Mouse (Mus musculus): ENCODE measurements around the gene Cdca4. TPM values are rescaled to one million over a fixed set of nuclear protein-coding genes. Genes with fewer than 3 reads are reported as not detected.
A peak's percentile ranks its signal among the peaks of the same experiment; 100 is the strongest.

The Cdca4 gene
- polyA plus RNA-seq, 1 experiment from 2014 or later: 30.3 TPM

DNA sequence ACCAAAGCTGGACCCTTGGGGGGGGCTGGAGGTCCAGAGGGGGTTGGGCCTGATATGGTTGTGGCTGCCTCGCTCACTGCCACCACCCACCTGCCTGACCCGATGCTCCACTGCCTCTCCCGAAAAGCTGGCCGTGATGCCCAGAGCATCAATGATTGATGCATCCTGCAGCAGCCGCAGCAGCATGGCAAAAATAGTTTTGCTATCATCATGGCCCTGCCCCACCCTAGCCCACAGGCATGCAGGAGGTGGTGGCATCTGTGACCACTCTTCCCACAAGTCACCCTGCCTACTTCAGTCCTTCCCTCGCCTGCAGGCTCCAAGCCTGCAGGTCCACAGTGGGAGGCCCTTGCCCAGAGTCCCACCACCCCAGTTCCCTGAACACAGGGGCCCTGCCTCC, 23.2 kb downstream of the Cdca4 start:
- no peak overlapping the region for H3K27ac ChIP-seq (replicated peaks)
- H3K4me2 ChIP-seq: no peak overlapping the region
- H3K4me1 ChIP-seq: peaks cover 48% of the 10 kb centered on the region
- H3K4me3 ChIP-seq (replicated peaks): no peak overlapping the region
- H3K9me3 ChIP-seq (replicated peaks): no peaks in the 10 kb centered on the region
- no peak overlapping the region for H3K9ac ChIP-seq (replicated peaks)
- no peaks in the 10 kb centered on the region for H3K36me3 ChIP-seq
- peaks cover 10% of the 10 kb centered on the region for H3K27me3 ChIP-seq (replicated peaks)
- ATAC-seq (ENCODE audit: low FRiP score): no peak
- 73% methylated on average over 6 of the region's 6 CpGs for WGBS

DNA sequence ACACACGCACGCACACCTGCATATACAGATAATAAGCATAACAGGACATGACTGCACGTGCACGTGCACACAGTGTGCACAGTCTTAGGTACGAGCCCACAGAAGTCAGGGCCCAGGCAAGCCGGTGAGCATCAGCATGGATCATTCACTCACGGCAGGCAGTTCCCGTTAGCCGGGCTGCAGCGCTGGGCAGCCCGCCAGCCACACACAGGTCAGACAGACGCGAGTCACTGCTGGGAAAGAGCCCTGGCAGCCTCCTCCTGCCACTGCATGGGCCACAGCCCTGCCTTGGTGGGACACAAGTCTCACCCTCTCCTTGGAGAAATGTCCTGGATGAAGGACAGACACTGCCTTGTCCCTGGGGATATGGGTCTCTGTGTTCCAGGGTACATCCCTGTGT, 25.2 kb downstream of the Cdca4 start:
- WGBS: 41% methylated on average over 13 of the region's 13 CpGs
- H3K4me2 ChIP-seq: no peak overlapping the region
- no peaks in the 10 kb centered on the region for H3K9me3 ChIP-seq (replicated peaks)
- peaks cover 25% of the 10 kb centered on the region for H3K27me3 ChIP-seq (replicated peaks)
- H3K9ac ChIP-seq (replicated peaks): no peak overlapping the region
- H3K27ac ChIP-seq (replicated peaks): no peak overlapping the region
- H3K4me3 ChIP-seq (replicated peaks): no peak overlapping the region
- H3K4me1 ChIP-seq: peaks cover 28% of the 10 kb centered on the region
- H3K36me3 ChIP-seq: no peaks in the 10 kb centered on the region
- ATAC-seq (ENCODE audit: low FRiP score): no peak

- ATAC-seq (ENCODE audit: low FRiP score): no peak
Observed at GRCm38 (mm10) chr12:112802917-112803316, 26.3 kb downstream of the Cdca4 start.

DNA sequence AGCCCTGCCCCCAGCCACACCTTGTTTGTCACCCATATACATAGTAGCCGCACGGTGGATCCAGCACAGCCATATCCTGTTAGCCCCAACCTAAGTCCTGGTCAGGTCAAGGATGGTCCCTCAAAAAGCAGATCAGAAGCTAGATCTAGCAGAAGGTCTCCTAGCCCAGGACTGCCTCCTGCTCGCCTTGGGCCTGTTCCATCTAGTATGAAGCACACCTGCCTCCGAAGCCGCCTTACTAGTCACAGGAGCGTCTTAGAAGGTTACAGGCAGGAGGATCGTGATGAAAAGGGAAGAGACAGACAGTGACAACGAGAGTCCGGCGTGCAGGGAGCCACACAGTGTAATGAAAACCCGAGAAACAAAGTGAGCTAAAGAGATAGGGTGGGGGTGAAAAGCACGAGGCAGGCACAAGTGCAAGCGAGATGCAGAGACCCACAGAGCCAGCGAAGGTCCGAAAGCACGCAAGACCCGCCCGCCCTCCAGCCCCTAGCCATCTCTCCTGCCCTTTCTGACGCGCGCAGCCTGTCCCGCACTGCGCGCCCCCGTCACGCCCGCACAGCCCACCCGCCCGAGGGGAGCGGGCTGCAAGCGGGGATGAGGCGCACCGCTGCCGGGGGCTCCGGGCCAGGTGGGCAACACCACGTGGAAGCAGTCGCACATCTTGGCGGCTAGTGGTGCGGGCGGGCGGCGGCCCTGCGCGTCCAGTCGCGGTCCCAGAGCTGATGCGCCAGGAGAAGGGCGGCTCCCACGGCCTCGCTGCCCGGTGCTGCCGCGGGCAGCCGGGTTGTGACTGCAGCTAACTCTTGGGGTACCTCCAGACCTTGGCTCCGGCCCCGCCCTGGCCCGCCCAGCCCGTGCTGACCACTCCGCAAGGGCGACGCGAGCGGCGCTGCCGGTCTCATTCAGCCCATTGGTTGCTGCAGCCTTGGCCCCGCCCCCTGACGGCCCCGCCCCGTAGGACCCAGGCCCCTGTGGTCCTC, 27.1 kb downstream of the Cdca4 start, which contains the start of gene Ahnak2:
Gene Ahnak2, minus strand, starts transcription at position 794 of the 983 bp plus-strand sequence.
- Histone ChIP-seq H3K4me3 (replicated peaks) (peak within 1 kb of the TSS; percentile 54), H3K4me2 (peak within 1 kb of the TSS; percentile 97), H3K4me1 (peaks cover 30% of the 10 kb centered on the region), H3K27ac (replicated peaks) (no peak within 1 kb of the TSS), H3K36me3 (no peaks in the 10 kb centered on the region), H3K27me3 (replicated peaks) (peaks cover 29% of the 10 kb centered on the region), H3K9me3 (replicated peaks) (no peaks in the 10 kb centered on the region), H3K9ac (replicated peaks) (peak within 1 kb of the TSS; percentile 52)
- peak; percentile 56 for ATAC-seq (ENCODE audit: low FRiP score)
- WGBS: 5% methylated on average over 41 of the region's 69 CpGs

More at GRCm38 (mm10) chr12:112802917-112803316, 26.3 kb downstream of the Cdca4 start:
- Histone ChIP-seq H3K36me3 (no peaks in the 10 kb centered on the region), H3K4me1 (peaks cover 25% of the 10 kb centered on the region), H3K9me3 (replicated peaks) (no peaks in the 10 kb centered on the region), H3K27ac (replicated peaks) (no peak overlapping the region), H3K4me2 (peak overlapping the region; percentile 97), H3K27me3 (replicated peaks) (peaks cover 29% of the 10 kb centered on the region), H3K9ac (replicated peaks) (no peak overlapping the region), H3K4me3 (replicated peaks) (0 out of 2 replicates have a peak overlapping the region, but pooled peaks have one; percentile 54)
- WGBS: 17% methylated on average over 3 of the region's 3 CpGs

- no peak overlapping the region for H3K27ac ChIP-seq (replicated peaks)
- H3K9me3 ChIP-seq (replicated peaks): no peaks in the 10 kb centered on the region
- ATAC-seq (ENCODE audit: low FRiP score): no peak
- no peak overlapping the region for H3K9ac ChIP-seq (replicated peaks)
- H3K4me2 ChIP-seq: no peak overlapping the region
- WGBS: 7% methylated on average over 4 of the region's 4 CpGs
- peaks cover 31% of the 10 kb centered on the region for H3K4me1 ChIP-seq
- no peaks in the 10 kb centered on the region for H3K36me3 ChIP-seq
- no peak overlapping the region for H3K4me3 ChIP-seq (replicated peaks)
- peaks cover 34% of the 10 kb centered on the region for H3K27me3 ChIP-seq (replicated peaks)
Observed at GRCm38 (mm10) chr12:112800476-112800875, 28.7 kb downstream of the Cdca4 start.

- H3K4me3 ChIP-seq (replicated peaks): no peak overlapping the region
- ATAC-seq (ENCODE audit: low FRiP score): no peak
- H3K4me2 ChIP-seq: no peak overlapping the region
- peaks cover 37% of the 10 kb centered on the region for H3K4me1 ChIP-seq
- peaks cover 30% of the 10 kb centered on the region for H3K27me3 ChIP-seq (replicated peaks)
- 89% methylated on average over 10 of the region's 10 CpGs for WGBS
- H3K9me3 ChIP-seq (replicated peaks): no peaks in the 10 kb centered on the region
- H3K36me3 ChIP-seq: no peaks in the 10 kb centered on the region
- H3K27ac ChIP-seq (replicated peaks): no peak overlapping the region
- no peak overlapping the region for H3K9ac ChIP-seq (replicated peaks)
Observed at GRCm38 (mm10) chr12:112799237-112799970, 29.8 kb downstream of the Cdca4 start.

DNA sequence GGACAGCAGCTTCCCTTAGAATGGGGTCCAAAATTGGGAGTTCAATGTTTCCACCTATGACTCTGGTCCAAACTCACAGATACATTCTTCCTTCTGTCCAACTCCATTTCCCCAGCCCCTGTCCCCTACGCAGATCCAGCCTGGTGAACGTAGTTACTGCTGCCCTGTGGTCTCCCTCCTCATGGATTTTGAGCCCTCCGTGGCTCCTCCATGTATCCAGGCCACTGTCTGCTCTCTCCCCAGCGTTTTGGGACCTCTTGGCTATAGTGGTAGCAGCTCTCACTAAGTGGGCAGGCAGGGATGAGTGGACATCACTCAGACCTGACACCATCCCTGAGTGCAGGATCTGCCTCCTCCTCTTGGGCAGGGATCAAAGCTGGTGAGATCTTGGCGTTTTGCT, 30.5 kb downstream of the Cdca4 start:
- H3K9me3 ChIP-seq (replicated peaks): no peaks in the 10 kb centered on the region
- H3K4me3 ChIP-seq (replicated peaks): no peak overlapping the region
- peaks cover 30% of the 10 kb centered on the region for H3K27me3 ChIP-seq (replicated peaks)
- no peaks in the 10 kb centered on the region for H3K36me3 ChIP-seq
- WGBS: 78% methylated on average over 5 of the region's 5 CpGs
- H3K27ac ChIP-seq (replicated peaks): no peak overlapping the region
- H3K9ac ChIP-seq (replicated peaks): no peak overlapping the region
- ATAC-seq (ENCODE audit: low FRiP score): no peak
- peaks cover 42% of the 10 kb centered on the region for H3K4me1 ChIP-seq
- no peak overlapping the region for H3K4me2 ChIP-seq

- no peak overlapping the region for H3K4me2 ChIP-seq
- WGBS: 40% methylated on average over 5 of the region's 5 CpGs
- H3K4me1 ChIP-seq: peaks cover 42% of the 10 kb centered on the region
- H3K27ac ChIP-seq (replicated peaks): 0 out of 2 replicates have a peak overlapping the region, but pooled peaks have one; percentile 48
- H3K4me3 ChIP-seq (replicated peaks): no peak overlapping the region
- no peak overlapping the region for H3K9ac ChIP-seq (replicated peaks)
- H3K9me3 ChIP-seq (replicated peaks): no peaks in the 10 kb centered on the region
- H3K36me3 ChIP-seq: no peaks in the 10 kb centered on the region
- no peak for ATAC-seq (ENCODE audit: low FRiP score)
- H3K27me3 ChIP-seq (replicated peaks): peaks cover 30% of the 10 kb centered on the region
Observed at GRCm38 (mm10) chr12:112798332-112798681, 30.9 kb downstream of the Cdca4 start.

DNA sequence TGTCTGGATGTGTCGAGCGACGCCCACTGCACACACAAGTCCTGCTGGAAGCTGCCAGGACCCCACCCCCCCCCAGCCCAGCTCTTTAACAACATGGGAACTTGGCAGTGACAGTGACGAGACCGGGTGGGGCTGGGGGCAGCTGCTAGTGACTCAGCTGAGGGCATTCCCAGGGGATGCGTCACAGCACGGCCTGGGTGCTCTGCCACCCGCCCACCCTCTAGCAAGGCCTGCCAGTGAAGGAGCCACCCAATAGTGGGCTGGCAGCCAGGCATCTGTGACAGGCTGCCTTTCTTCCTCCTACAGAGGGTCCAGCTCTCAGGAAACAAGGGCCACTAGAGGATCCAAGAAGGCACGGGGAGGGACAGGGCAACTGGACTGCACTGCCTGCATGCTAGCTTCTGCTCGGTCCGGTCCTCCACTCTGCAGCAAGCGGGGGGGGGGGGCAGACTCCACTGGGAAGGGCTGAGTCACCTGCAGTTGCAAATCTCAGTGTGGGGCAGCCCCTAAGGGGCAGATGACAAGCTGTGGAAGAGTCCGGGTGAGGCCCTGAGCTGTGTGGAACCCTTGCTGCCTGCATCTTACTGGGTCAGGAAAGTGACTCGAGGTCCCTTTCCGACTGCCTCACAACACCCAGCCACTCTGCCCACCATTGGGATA, 31.4 kb downstream of the Cdca4 start:
- H3K9me3 ChIP-seq (replicated peaks): no peaks in the 10 kb centered on the region
- H3K36me3 ChIP-seq: no peaks in the 10 kb centered on the region
- H3K27ac ChIP-seq (replicated peaks): 0 out of 2 replicates have a peak overlapping the region, but pooled peaks have one; percentile 48
- peaks cover 30% of the 10 kb centered on the region for H3K27me3 ChIP-seq (replicated peaks)
- WGBS: 51% methylated on average over 15 of the region's 15 CpGs
- no peak overlapping the region for H3K9ac ChIP-seq (replicated peaks)
- peaks cover 38% of the 10 kb centered on the region for H3K4me1 ChIP-seq
- H3K4me3 ChIP-seq (replicated peaks): no peak overlapping the region
- H3K4me2 ChIP-seq: no peak overlapping the region
- ATAC-seq (ENCODE audit: low FRiP score): no peak

- Histone ChIP-seq H3K4me1 (peaks cover 29% of the 10 kb centered on the region), H3K27me3 (replicated peaks) (peaks cover 30% of the 10 kb centered on the region), H3K9ac (replicated peaks) (no peak overlapping the region), H3K4me3 (replicated peaks) (no peak overlapping the region), H3K36me3 (no peaks in the 10 kb centered on the region), H3K27ac (replicated peaks) (no peak overlapping the region), H3K9me3 (replicated peaks) (no peaks in the 10 kb centered on the region), H3K4me2 (no peak overlapping the region)
- 59% methylated on average over 16 of the region's 17 CpGs for WGBS
- no peak for ATAC-seq (ENCODE audit: low FRiP score)
Observed at GRCm38 (mm10) chr12:112796551-112797510, 32.4 kb downstream of the Cdca4 start.

Measured in neural tube, embryonic 15.5 days (tissue).